Mouse (Mus musculus) brown adipose tissue, adult 24 weeks (tissue): ENCODE measurements around the gene Vwa7. TPM values are rescaled to one million over a fixed set of nuclear protein-coding genes. Genes with fewer than 3 reads are reported as not detected.
A peak's percentile ranks its signal among the peaks of the same experiment; 100 is the strongest.
"Not testable (repeated sequence)": the region's sequence is repeated elsewhere in the genome, so short reads cannot be mapped to it uniquely, and the experiment has no call there.

Source experiments
- H3K27ac ChIP-seq: fragments of 200-500 bp; replicated peaks from 2 replicates; pipeline ENCODE4 v1.5.1; 2012; ENCODE audit warnings: low read depth, mild to moderate bottlenecking, low read length
- H3K4me1 ChIP-seq: fragments of 200-500 bp; 2 replicates; pipeline ENCODE4 v1.6.1; 2012; ENCODE audit warnings: low read length, mixed read lengths; ENCODE audit not compliant: control insufficient read depth, insufficient read depth, insufficient read length
- H3K4me3 ChIP-seq: fragments of 200-500 bp; 2 replicates; pipeline ENCODE4 v1.5.1; 2012; ENCODE audit warnings: low read depth, mild to moderate bottlenecking, low read length, moderate library complexity; ENCODE audit not compliant: insufficient read depth
- polyA plus RNA-seq: library from polyadenylated mRNA; stranded (reverse); fragments of >200 nt; gene quantifications from 2 replicates; pipeline ENCODE4 v1.2.4, GENCODE M21; 2012; ENCODE audit not compliant: missing spikeins, insufficient read depth, insufficient read length

Gene Vwa7
- polyA plus RNA-seq, 1 experiment = not detected

DNA sequence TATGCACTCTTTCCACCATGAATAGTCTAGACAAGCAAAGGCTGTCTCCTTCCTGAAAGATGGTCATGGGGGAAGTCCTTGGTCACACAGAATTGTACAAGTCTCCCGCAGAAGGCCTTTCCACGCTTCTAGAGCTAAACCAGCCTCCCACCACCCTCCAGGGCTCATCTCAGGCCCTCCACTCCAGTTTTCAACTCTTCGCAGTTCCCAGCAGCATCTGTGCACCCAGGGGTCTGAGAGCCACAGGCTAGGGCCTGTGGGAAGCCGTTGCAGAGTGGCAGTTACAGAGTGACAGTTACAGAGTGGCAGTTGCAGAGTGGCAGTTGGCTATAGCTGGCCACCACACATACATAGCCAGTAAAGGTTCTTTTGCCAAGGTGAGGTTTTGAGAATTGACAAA is 20.5 kb upstream of the Vwa7 start:
- H3K4me1 ChIP-seq, H3K4me3 ChIP-seq, H3K27ac ChIP-seq: not testable (repeated sequence)

DNA sequence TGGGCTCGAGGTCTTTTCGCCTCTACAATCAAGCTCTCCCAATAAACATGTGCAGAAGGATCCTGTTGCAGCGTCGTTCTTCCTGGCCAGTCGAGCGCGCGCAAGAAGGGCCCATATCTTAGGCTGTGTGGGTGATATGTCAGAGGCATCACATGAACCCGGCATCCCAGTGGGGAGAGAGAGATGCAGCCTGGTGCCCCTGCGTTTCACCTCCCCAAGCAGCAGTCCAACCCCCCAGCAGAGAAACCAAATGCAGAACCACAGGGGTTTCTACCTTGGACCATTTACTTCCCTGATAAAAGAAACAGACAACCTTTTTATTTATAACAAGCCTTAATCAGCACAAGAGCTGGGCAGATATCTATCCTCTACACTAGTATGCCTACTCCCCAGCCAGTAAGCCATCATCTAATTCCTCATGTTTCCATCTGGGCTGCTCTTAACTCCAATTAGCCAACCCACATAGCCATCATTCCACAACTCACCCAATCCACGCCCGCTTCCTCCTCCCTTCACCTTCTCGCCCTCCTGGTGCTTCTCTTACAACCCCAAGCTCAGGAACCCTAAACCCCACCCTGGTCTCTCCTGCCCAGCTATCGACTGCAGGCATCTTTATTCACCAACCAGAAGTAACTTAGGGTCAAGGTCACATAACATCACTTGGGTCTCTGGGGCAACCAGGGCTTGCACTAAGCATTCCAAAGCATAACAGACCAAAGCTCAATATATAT is 19.8 kb upstream of the Vwa7 start:
- H3K27ac ChIP-seq = no peak overlapping the region
- H3K4me1 ChIP-seq = no peaks in the 10 kb centered on the region
- H3K4me3 ChIP-seq = no peak overlapping the region

DNA sequence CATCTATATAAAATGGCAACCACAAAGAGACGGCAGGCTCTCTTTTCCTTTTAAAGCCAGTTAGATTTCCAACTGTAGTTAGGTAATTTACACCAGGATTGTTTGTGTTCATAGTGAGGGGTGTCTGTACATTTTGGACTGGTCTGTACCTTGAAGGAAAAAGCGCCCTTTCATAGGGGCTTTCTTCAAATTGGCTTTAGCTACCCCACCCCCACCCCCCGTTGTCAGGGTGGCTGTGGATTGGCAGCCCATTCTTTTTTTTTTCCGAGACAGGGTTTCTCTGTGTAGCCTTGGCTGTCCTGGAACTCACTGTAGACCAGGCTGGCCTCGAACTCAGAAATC is 19.3 kb upstream of the Vwa7 start:
- no peak overlapping the region for H3K4me3 ChIP-seq
- H3K27ac ChIP-seq = no peak overlapping the region
- no peaks in the 10 kb centered on the region for H3K4me1 ChIP-seq

GRCm38 (mm10) chr17:34998526-34999430 is 17.6 kb upstream of the Vwa7 start:
- no peaks in the 10 kb centered on the region for H3K4me1 ChIP-seq
- H3K27ac ChIP-seq = peak overlapping the region; percentile 18; the same call in 1 of the 2 replicates
- peak overlapping the region; percentile 53; the same call in 1 of the 2 replicates for H3K4me3 ChIP-seq

DNA sequence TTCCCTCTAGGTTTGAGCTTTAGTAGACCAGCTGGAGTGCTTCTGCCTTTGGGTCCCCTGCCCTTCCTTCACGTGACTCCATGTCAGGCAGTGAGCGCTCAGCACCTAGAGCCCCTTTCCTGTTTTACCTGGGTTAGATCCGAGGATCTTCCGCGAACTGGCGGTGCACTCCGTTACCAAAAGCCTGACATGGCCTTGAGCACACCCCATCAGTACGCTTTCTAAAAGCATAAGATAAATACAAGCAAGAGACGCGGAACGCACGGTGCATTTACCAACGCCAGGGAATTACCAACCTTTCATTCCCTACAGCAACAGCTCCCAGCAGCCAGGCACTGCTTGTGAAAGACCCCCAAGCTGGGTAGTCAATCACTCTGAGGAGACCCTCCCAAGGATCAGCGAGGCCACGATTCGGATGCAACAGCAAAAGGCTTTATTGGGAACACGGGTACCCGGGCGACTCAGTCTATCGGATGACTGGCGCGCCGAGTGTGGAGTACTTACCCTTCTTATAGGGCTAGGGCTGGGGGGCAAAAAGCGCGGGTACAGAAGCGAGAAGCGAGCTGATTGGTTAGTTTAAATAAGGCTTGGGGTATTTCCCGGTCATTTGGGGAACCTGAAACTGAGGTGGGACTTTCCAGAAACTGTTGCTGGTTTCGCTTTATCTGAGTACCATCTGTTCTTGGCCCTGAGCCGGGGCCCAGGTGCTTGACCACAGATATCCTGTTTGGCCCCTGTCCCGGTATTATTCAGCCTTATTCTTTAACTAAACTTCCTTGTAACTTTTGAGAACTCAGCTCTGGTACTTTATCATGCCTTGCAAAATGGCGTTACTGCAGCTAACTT is 16.3 kb upstream of the Vwa7 start:
- Histone ChIP-seq H3K4me3 (peak overlapping the region; percentile 67), H3K27ac (peak overlapping the region; percentile 94)
- H3K4me1 ChIP-seq = not testable (repeated sequence)

DNA sequence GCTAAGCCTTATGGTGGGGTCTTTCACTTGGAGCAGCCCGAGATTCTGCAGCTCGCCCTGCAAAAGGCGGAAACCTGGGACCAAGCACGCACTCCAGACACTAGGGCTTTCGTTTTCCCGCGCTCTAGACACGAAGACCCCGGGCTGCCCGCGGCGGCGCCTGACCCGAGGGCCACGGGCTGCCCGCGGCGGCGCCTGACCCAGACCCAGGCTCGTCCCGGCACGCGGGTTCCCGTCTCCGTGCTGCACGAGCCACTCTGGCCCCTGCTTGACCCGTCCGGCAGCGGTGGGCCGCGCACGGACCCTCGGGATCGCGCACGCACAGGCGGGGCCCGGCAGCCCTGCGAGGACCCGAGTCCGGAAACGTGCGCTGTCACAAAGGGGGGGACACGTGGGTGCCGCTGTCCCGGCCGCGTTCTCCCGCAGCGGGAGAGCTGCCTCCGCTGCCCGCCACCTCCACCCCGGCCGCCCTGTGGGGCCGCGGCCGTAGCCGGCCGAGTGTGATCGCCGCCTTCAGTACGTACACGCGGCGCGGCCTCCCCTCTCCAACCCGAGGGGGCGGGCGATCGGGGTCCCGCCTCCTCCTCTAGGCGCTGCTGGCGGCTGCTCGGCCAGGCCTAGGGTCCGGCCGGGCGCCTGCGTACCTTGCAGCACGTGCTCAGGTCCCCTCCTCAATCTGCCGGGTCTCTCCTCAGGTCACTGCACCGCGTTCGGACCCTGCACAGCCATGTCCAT is 15.5 kb upstream of the Vwa7 start, which contains the start of gene Vars:
TSS of gene Vars (plus strand) at position 271 of the 735 bp plus-strand sequence.
- Histone ChIP-seq H3K27ac (peak within 1 kb of the TSS; percentile 94), H3K4me3 (peak within 1 kb of the TSS; percentile 67), H3K4me1 (no peaks in the 10 kb centered on the region)

DNA sequence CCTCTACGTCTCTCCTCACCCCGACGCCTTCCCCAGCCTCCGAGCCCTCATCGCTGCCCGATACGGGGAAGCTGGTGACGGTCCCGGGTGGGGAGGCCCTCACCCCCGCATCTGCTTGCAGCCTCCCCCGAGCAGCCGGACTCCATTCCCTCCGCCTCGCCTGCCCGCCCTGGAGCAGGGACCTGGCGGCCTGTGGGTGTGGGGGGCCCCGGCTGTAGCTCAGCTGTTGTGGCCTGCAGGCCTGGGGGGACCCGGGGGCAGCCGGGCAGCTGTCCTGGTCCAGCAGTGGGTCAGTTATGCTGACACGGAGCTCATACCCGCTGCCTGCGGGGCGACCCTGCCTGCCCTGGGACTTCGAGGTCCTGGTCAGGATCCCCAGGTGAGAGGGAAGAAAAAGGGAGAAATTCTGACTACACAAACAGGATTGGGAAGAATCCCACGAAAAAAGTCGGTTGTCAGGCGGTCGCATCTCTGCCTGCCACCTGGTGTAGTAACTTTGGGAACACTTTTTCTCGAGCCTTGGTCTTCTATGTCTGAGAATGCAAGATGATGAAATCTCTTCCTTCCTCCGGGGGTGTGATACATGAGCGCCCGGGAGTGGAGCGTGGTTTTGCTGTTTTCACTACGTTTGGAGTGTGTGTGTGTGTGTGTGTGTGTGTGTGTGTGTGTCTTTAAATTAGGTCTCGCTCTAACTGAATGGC is 14.8 kb upstream of the Vwa7 start:
- Histone ChIP-seq H3K4me1 (no peaks in the 10 kb centered on the region), H3K4me3 (peak overlapping the region; percentile 67), H3K27ac (peak overlapping the region; percentile 94)

DNA sequence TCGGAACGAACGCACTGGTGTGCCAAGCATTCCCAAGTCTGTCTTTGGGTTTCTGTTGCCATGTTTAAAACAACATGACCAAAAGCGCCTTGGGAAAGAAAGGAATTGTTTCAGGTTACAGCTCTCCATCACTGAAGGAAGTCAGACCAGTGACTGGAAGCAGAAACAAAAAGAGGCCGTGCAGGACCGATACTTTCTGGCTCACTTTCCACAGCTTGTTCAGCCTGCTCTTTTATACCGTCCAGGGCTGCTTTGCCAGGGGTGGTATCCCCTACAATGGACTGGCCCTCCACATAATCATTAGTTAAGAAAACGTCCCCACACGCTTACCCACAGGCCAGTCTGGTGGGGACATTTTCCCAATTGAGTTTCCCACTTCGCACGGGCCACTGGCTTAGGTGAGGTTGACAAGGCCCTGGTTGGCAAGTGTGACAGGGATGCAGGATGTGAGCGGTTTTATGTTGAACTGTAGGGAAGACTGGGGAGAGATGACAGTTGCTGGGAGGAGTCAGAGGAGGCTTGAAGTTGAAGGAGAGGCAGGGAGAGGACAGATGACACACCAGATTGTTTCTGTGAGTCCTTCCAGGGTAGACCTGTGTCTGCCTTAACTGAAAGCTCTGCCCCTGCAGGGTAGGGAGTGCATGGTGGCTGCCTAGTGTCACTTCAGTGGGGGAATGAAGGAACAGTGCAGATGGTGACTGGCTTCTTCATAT is 14.1 kb upstream of the Vwa7 start:
- H3K4me3 ChIP-seq = peak overlapping the region; percentile 67
- no peak overlapping the region; the same call in 1 of the 2 replicates for H3K27ac ChIP-seq
- no peaks in the 10 kb centered on the region for H3K4me1 ChIP-seq

DNA sequence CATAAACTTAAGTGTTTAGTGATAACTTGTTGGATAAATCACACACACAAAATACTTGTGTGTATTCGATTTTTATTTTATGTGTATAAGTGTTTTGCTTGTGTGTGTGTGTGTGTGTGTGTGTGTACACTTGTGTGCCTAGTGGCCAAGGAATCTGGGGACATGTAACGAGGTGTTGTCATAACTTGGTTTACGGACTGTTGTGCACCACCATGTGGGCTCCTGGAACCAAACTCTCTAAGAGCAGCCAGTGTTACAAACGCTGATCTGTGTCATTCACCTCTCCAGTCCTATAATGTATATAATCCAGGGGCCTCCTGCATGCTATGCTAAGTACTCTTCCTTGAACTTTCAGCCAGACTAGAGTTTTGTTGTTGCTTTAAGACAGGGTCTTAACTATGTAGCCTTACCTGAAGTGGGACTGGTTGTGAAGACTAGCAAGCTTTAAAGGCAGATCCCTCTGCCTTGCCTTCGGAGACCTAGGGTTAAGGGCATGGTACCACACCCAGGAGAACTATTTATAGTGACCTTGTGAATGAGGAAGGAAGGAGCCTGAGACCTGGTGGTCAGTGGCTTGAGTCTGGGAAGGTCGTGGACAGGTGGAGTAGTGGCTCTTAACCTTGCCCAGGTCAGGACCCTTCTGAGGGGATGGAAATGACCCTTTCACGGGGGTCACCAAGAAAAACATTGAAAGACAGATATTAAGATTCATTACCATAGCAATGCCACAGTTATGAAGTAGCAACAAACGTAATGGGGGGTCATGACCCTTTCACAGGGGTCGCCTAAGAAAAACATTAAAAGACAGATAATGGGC is 13.1 kb upstream of the Vwa7 start:
- no peak overlapping the region for H3K27ac ChIP-seq
- no peaks in the 10 kb centered on the region for H3K4me1 ChIP-seq
- no peak overlapping the region for H3K4me3 ChIP-seq

- no peak overlapping the region for H3K4me3 ChIP-seq
- H3K4me1 ChIP-seq = no peaks in the 10 kb centered on the region
- no peak overlapping the region for H3K27ac ChIP-seq
These were observed 12.2 kb upstream of the Vwa7 start for GRCm38 (mm10) chr17:35004075-35004717.

DNA sequence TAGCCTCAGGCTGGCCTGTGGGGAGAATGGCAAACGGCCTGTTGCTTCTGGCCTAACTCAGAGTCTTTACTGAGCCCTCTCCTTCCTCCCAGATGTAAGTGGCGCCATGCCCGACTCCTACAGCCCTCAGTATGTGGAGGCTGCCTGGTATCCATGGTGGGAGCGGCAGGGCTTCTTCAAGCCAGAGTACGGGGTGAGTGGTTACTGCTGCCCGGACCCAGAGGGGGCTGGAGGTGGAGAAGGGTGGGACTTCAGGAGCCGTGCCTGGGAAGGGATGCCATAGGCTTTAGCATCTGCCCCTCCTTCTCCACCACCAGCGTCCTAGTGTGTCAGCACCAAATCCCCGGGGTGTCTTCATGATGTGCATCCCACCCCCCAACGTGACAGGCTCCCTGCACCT is 11.2 kb upstream of the Vwa7 start:
- Histone ChIP-seq H3K4me3 (no peak overlapping the region), H3K27ac (no peak overlapping the region), H3K4me1 (no peaks in the 10 kb centered on the region)

DNA sequence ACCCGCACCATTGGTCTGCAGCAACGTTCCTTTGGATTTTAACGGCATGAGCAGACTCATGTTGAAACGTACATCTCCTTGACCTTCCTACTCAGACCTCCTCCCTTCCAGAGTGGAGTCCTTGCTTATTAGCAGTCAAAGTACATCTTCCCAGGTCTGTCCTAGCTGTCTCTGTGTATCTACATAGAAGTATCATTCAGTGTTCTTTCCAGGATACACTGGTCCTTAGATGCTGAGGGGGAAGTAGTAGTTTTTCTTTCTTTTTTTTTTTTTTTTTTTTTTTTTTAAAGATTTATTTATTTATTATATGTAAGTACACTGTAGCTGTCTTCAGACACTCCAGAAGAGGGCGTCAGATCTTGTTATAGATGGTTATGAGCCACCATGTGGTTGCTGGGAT is 10.5 kb upstream of the Vwa7 start:
- not testable (repeated sequence) for H3K4me3 ChIP-seq, H3K27ac ChIP-seq, H3K4me1 ChIP-seq
